In the genomic region with DNA sequence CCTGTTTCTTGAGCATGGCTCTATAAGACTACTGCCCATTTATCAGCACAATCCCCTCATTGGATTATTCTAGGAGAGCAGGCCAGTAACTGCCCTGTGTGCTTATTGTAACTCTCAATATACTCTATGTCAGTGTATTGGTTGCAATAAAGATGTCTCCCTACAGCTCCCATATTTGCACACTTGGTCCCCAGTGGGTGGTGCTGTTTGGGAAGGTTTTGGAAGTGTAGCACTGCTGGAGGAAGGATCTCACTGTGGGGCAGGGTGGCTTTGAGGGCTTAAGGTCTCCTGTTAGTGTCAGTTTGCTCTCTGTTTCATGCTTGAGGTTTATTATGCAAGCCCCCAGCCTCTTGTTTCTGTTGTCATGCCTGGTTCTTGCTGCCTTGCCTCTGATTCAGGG, we compare ENCODE assay signal across 11 mouse cellular contexts. TPM values are rescaled to one million over a fixed set of nuclear protein-coding genes. Genes with fewer than 3 reads are reported as not detected.
DNase-seq lines count a peak whose midpoint lies in the region; ATAC-seq and TF ChIP-seq lines count a peak whose summit lies in the region.
"Had no signal": no experiment of that assay in that cellular context is flagged by ENCODE, and none has a peak within 500 bp of the region (broad histone marks: within the 10 kb centered on the region; RNA-seq: fewer than 3 reads in every experiment).

No protein-coding gene starts in this region.

- H3K36me3 ChIP-seq in heart, postnatal 0 days (replicated peaks; ENCODE audit: control insufficient read depth, insufficient read depth, low read length), result no peaks in the 10 kb centered on the region
- H3K36me3 ChIP-seq in heart, embryonic 10.5 days, result no peaks in the 10 kb centered on the region
- no peaks in the 10 kb centered on the region for H3K36me3 ChIP-seq in thymus, adult 2 months (ENCODE audit: control insufficient read depth, insufficient read depth, low read length)
- no peaks in the 10 kb centered on the region for H3K36me3 ChIP-seq in forebrain, embryonic 11.5 days (ENCODE audit: control insufficient read depth, insufficient read depth, low read length)
- H3K36me3 ChIP-seq: lung, embryonic 15.5 days had no signal

- H3K27ac ChIP-seq in heart, postnatal 0 days (ENCODE audit: low read depth), result no peak overlapping the region
- no peak overlapping the region for H3K27ac ChIP-seq in heart, embryonic 10.5 days
- no peak overlapping the region for H3K27ac ChIP-seq in thymus, adult 2 months (ENCODE audit: control insufficient read depth, insufficient read depth, low read length)
- no peak overlapping the region for H3K27ac ChIP-seq in forebrain, embryonic 11.5 days (ENCODE audit: low read depth, low read length)
- H3K27ac ChIP-seq: lung, embryonic 15.5 days had no signal

- TF ChIP-seq POLR2A in thymus, adult 2 months (IDR thresholded peaks at IDR 0.05; ENCODE audit: control insufficient read depth, extremely low read depth, insufficient read depth, low read length, poor library complexity), result no peak
- no peak for TF ChIP-seq POLR2A in lung, adult 2 months (IDR thresholded peaks at IDR 0.05; ENCODE audit: borderline replicate concordance, extremely low read depth, low read depth, low read length)

- no peaks in the 10 kb centered on the region; the same call in 1 of the 2 replicates for H3K9me3 ChIP-seq in heart, postnatal 0 days (replicated peaks; ENCODE audit: control insufficient read depth, low read length)
- H3K9me3 ChIP-seq in heart, embryonic 10.5 days, result no peaks in the 10 kb centered on the region
- no peaks in the 10 kb centered on the region for H3K9me3 ChIP-seq in forebrain, embryonic 11.5 days (ENCODE audit: control insufficient read depth, low read length)
- H3K9me3 ChIP-seq: lung, embryonic 15.5 days had no signal

- no peak for ATAC-seq in heart, postnatal 0 days (ENCODE audit: insufficient read depth, low read depth)
- no peak for ATAC-seq in forebrain, embryonic 11.5 days (replicated peaks; ENCODE audit: low FRiP score)

- no peaks in the 10 kb centered on the region for H3K27me3 ChIP-seq in heart, postnatal 0 days (ENCODE audit: control insufficient read depth, insufficient read depth, low read length)
- no peaks in the 10 kb centered on the region for H3K27me3 ChIP-seq in heart, embryonic 10.5 days (ENCODE audit: insufficient read depth, poor library complexity, severe bottlenecking)
- H3K27me3 ChIP-seq in thymus, adult 2 months (ENCODE audit: control insufficient read depth, insufficient read depth, low read length), result no peaks in the 10 kb centered on the region
- no peaks in the 10 kb centered on the region for H3K27me3 ChIP-seq in forebrain, embryonic 11.5 days (ENCODE audit: control insufficient read depth, insufficient read depth, low read length)
- H3K27me3 ChIP-seq: lung, embryonic 15.5 days had no signal

- TF ChIP-seq EP300 in heart, postnatal 0 days (IDR thresholded peaks at IDR 0.05; ENCODE audit: low read depth), result no peak

- TF ChIP-seq CTCF in heart, postnatal 0 days (IDR thresholded peaks at IDR 0.05; ENCODE audit: low read depth), result peak; percentile 39
- no peak for TF ChIP-seq CTCF in thymus, adult 2 months (IDR thresholded peaks at IDR 0.05; ENCODE audit: borderline replicate concordance, control insufficient read depth, extremely low read depth, insufficient read depth, low read length, poor library complexity)
- peak; percentile 37; the same call in 1 of the 2 replicates for TF ChIP-seq CTCF in lung, adult 2 months (IDR thresholded peaks at IDR 0.05; ENCODE audit: insufficient read depth, low read length)

- no peak overlapping the region for H3K9ac ChIP-seq in heart, postnatal 0 days (replicated peaks; ENCODE audit: low read depth, low read length)
- no peak overlapping the region for H3K9ac ChIP-seq in forebrain, embryonic 11.5 days (ENCODE audit: low read length)
- H3K9ac ChIP-seq: lung, embryonic 15.5 days had no signal

- DNase-seq in heart, postnatal 0 days (ENCODE audit: low spot score), result no peak
- DNase-seq in heart, embryonic 10.5 days (ENCODE audit: low spot score), result no peak
- DNase-seq in thymus, adult 2 months, result peak; percentile 32
- no peak for DNase-seq in thymus, adult 18-20 months
- DNase-seq in lung, adult 2 months, result no peak
- no peak for DNase-seq in urinary bladder, adult 2 months (ENCODE audit: low spot score)
- no peak for DNase-seq in cerebellum, postnatal 25 days
- no peak for DNase-seq in forebrain, embryonic 11.5 days (ENCODE audit: low spot score)
- DNase-seq: cerebellum, adult 11-12 months had no signal

- no peak overlapping the region for H3K4me3 ChIP-seq in heart, postnatal 0 days (ENCODE audit: low read depth, low read length)
- no peak overlapping the region for H3K4me3 ChIP-seq in heart, embryonic 10.5 days
- no peak overlapping the region for H3K4me3 ChIP-seq in thymus, adult 2 months (ENCODE audit: control insufficient read depth, insufficient read depth, low read length)
- H3K4me3 ChIP-seq in lung, adult 2 months (replicated peaks; ENCODE audit: extremely low read depth, low read depth, low read length), result no peak overlapping the region
- no peak overlapping the region for H3K4me3 ChIP-seq in forebrain, embryonic 11.5 days (ENCODE audit: low read depth, low read length)
- H3K4me3 ChIP-seq: lung, embryonic 15.5 days had no signal

- H3K4me2 ChIP-seq in heart, postnatal 0 days (ENCODE audit: low read depth, low read length), result no peak overlapping the region
- no peak overlapping the region for H3K4me2 ChIP-seq in forebrain, embryonic 11.5 days (ENCODE audit: low read depth, low read length, severe bottlenecking)
- H3K4me2 ChIP-seq: lung, embryonic 15.5 days had no signal

- no peaks in the 10 kb centered on the region for H3K4me1 ChIP-seq in heart, postnatal 0 days (ENCODE audit: control insufficient read depth, insufficient read depth)
- H3K4me1 ChIP-seq in heart, embryonic 10.5 days, result peaks cover 4% of the 10 kb centered on the region; the same call in 1 of the 2 replicates
- H3K4me1 ChIP-seq in thymus, adult 2 months (replicated peaks; ENCODE audit: control insufficient read depth, insufficient read depth, low read length), result no peaks in the 10 kb centered on the region
- no peaks in the 10 kb centered on the region for H3K4me1 ChIP-seq in lung, adult 2 months (ENCODE audit: control insufficient read depth, insufficient read depth, low read length)
- no peaks in the 10 kb centered on the region for H3K4me1 ChIP-seq in forebrain, embryonic 11.5 days (replicated peaks; ENCODE audit: control insufficient read depth, insufficient read depth, low read length)

RNA-seq across cellular contexts. Expression of gene Aig1, which starts 44.9 kb away (rescaled TPM):
- 89.0 and 147 TPM in 2 replicates for total RNA-seq in heart, postnatal 0 days (2014; rRNA removed; ENCODE audit: low replicate concordance)
- 77.4 and 81.4 TPM in 2 replicates for polyA plus RNA-seq in heart, postnatal 0 days (2015; fragmentation: Nextera tagmentation; extraction: Ambion mirVana)
- polyA plus RNA-seq in heart, embryonic 10.5 days (2016; fragmentation: Nextera tagmentation; extraction: Ambion mirVana), result 28.8 and 34.4 TPM in 2 replicates
- polyA plus RNA-seq in thymus, adult 2 months (2012; rRNA removed), result 23.6 and 26.5 TPM in 2 replicates
- polyA plus RNA-seq in lung, adult 2 months (2012; rRNA removed), result 67.5 and 76.5 TPM in 2 replicates
- polyA plus RNA-seq in urinary bladder, adult 2 months (2012; rRNA removed), result 30.3 and 30.4 TPM in 2 replicates
- 22.0 and 31.7 TPM in 2 replicates for polyA plus RNA-seq in forebrain, embryonic 11.5 days (2014; fragmentation: Nextera tagmentation; extraction: Ambion mirVana)
- total RNA-seq: MEL had no signal

RNA-seq across cellular contexts. Expression of gene Hivep2, which starts 52.2 kb away (rescaled TPM):
- total RNA-seq in heart, postnatal 0 days (2014; rRNA removed; ENCODE audit: low replicate concordance), result 11.6 and 11.9 TPM in 2 replicates
- polyA plus RNA-seq in heart, postnatal 0 days (2015; fragmentation: Nextera tagmentation; extraction: Ambion mirVana), result 3.7 and 3.8 TPM in 2 replicates
- polyA plus RNA-seq in heart, embryonic 10.5 days (2016; fragmentation: Nextera tagmentation; extraction: Ambion mirVana), result 3.4 and 4.1 TPM in 2 replicates
- polyA plus RNA-seq in thymus, adult 2 months (2012; rRNA removed), result 26.4 and 32.0 TPM in 2 replicates
- 7.9 and 11.0 TPM in 2 replicates for polyA plus RNA-seq in lung, adult 2 months (2012; rRNA removed)
- polyA plus RNA-seq in urinary bladder, adult 2 months (2012; rRNA removed), result 14.4 and 18.4 TPM in 2 replicates
- polyA plus RNA-seq in forebrain, embryonic 11.5 days (2014; fragmentation: Nextera tagmentation; extraction: Ambion mirVana), result 3.6 and 4.7 TPM in 2 replicates
- total RNA-seq: MEL had no signal
